Mouse (Mus musculus): ENCODE results near the gene Gm13088.
"Not testable (repeated sequence)": the region's sequence is repeated elsewhere in the genome, so short reads cannot be mapped to it uniquely, and the experiment has no call there.

Gene Gm13088

DNA sequence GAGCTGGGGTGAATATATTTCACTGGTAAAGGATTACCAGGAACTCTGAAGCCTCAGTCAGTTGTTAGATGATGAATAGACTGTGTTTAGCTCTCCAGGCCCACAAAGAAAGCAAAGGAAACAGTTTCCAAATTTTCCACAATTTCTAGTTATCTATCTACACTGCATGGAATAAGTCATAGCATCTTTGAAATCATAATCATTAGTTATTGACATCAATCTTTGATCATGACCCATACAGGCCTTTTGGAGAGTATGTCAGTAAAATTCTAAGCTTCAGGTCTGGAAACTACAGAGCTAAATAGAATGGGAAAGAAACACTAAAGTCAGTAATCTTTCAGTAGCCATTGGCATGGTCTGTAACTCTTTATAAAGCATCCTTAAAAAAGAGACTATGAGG is at the start of gene Gm13088:
Gm13088 (minus strand) TSS at position 101 of the 400 bp plus-strand sequence.
- not testable (repeated sequence) for DNase-seq (ENCODE audit: extremely low spot score)

DNA sequence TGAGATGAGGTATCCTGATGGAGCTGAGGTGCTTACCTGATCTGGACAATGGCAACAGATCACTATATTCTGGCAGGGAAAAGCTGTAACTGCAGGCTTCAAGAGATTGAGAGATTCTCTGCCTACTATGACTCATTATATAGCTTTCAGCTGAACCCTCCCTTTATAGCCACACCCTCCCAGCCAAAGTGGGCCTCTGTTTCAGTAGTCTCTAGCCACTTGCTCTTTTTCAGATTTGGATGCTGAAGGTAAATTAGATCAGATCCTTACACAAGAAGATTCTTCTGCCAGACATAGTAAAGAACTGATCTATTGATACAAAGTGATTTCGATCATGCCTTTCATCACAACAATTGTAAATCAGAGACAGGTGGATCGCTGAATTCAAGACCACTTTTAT is 45.6 kb upstream of the Gm13088 start, which contains the start of gene Gm13089:
Gm13089 (minus strand) TSS at position 101 of the 400 bp plus-strand sequence.
- DNase-seq (ENCODE audit: extremely low spot score), result no peak

DNA sequence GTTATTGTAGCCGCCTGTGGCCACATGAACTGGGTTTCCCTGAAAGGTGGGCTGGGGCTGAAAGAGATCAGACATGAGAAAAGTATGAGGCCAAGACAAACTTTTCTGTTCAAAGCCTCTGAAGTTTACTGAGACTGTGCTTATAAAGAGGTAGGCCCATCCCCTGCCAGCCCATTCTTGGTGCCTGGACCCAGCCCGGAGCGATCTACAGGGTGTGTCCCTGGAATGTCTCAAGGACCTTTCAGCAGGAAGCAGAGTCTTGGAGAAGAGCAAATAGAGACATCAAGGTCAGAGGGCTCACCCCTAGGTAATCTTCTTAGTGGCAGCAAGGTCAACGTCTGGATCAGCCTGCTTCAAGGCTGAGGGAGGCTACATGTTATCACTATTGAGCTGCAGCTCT is 38.9 kb downstream of the Gm13088 start:
- DNase-seq (ENCODE audit: extremely low spot score), result not testable (repeated sequence)

DNA sequence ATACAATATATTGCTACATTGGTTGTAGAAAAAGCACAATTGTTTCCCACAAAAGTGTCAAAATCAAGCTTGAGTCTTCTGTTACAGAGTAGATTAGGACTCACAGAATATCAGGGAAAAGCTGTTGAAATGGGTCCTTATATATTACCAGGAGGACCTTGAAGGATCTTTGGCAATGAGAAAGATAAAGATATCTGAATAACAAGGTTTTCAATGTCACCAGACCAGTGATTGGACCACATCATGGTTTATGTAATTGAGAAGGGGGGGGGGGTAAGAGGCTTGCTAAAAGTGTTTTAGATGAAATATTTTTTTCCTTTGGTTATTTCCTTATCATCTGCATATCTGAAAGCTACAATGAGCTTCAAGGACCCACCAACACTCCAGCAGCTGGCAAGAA is 42.3 kb downstream of the Gm13088 start, which contains the start of gene Gm13083:
Gm13083 (plus strand) TSS at position 301 of the 400 bp plus-strand sequence.
- not testable (repeated sequence) for DNase-seq (ENCODE audit: extremely low spot score)

DNA sequence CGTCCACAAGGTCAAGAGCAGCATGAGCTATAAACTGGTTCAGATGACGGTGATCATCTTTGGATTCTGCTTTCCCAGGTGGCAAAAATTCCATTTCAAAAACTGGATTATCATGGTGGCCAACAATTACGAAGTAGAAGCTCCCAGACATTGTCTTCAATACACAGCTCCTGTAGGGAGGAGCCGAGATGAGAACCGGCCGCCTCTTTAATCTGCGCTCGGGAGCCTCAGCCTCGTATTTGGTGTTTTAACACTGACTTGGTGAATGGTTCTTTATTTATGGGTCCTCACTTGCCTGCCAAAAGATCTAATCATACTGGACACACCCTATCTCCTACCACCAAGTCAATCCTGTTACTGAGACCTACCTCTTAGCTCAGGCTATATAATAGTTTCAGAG is 45.1 kb downstream of the Gm13088 start:
- DNase-seq (ENCODE audit: extremely low spot score), result not testable (repeated sequence)
